Mouse (Mus musculus) olfactory bulb, adult 2 months (tissue): ENCODE measurements around the gene Adamts17.

Experiments
- CTCF ChIP-seq: fragments of 200-500 bp; IDR thresholded peaks from 2 replicates; pipeline ENCODE4 v1.5.1; 2012; ENCODE audit warnings: low read depth, mild to moderate bottlenecking, low read length, moderate library complexity; ENCODE audit not compliant: insufficient read depth
- POLR2A ChIP-seq: fragments of 200-500 bp; IDR thresholded peaks from 2 replicates; pipeline ENCODE4 v1.6.1; 2012; ENCODE audit warnings: mild to moderate bottlenecking, low read depth, low read length, moderate library complexity; ENCODE audit not compliant: insufficient read depth

DNA sequence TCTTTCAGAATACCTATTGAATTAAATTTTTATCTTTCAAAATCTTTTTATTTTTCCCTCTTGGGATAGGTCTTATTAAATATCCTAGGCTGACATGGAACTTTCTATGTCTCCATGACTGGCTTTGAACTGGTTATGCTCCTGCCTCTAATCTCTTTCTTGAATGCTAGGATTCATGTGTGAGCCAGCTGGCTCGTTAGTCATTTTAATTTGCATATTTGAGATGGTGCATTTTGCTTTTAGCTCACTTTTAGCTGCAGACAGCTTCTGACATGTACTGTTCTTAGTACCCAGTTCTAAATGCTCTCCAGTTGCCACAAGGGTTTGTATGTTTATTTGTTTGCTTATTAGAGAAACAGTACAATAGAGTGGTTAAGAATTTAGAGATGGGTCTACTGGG is 18.1 kb downstream of the Adamts17 start:
- TF ChIP-seq CTCF (no peak), POLR2A (no peak)
